Mouse (Mus musculus) olfactory bulb, adult 2 months (tissue): ENCODE data around the gene Nipal3.

Experiments used
- CTCF ChIP-seq: fragments of 200-500 bp; IDR thresholded peaks from 2 replicates; pipeline ENCODE4 v1.5.1; 2012; ENCODE audit warnings: low read depth, mild to moderate bottlenecking, low read length, moderate library complexity; ENCODE audit not compliant: insufficient read depth
- POLR2A ChIP-seq: fragments of 200-500 bp; IDR thresholded peaks from 2 replicates; pipeline ENCODE4 v1.6.1; 2012; ENCODE audit warnings: mild to moderate bottlenecking, low read depth, low read length, moderate library complexity; ENCODE audit not compliant: insufficient read depth

GRCm38 (mm10) chr4:135451360-135452015, 43.4 kb downstream of the Nipal3 start:
- TF ChIP-seq CTCF, result no peak
- TF ChIP-seq POLR2A, result no peak
